Mouse (Mus musculus) central nervous system, embryonic 14 days (tissue): ENCODE data around the gene 1110004F10Rik. TPM values are rescaled to one million over a fixed set of nuclear protein-coding genes. Genes with fewer than 3 reads are reported as not detected.

ENCODE experiments used
- polyA plus RNA-seq: library from polyadenylated mRNA; depleted of rRNA; stranded (reverse); fragments of >200 nt; gene quantifications from 2 replicates; pipeline ENCODE4 v1.2.3, GENCODE M21; 2012; rRNA removed

The 1110004F10Rik gene
- polyA plus RNA-seq = 201 and 218 TPM in 2 replicates

DNA sequence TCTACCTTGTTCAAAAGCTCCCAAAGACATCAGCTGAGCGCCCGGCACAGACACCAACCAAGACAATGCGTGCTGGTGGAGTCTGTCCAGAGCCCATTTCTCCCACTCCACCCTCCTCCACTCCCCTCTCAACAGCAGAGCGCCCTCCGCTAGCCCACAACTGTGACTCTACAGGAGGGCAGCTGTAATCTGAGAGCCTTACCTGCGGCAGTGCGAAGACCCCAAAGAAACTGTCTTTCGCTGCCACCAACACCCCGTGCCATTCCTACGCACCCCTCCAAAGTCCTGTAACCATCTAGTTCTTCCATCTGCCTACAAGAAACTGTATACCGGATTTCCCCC, at the start of gene 1110004F10Rik:
Gene 1110004F10Rik, plus strand, starts transcription at position 202 of the 342 bp plus-strand sequence.

DNA sequence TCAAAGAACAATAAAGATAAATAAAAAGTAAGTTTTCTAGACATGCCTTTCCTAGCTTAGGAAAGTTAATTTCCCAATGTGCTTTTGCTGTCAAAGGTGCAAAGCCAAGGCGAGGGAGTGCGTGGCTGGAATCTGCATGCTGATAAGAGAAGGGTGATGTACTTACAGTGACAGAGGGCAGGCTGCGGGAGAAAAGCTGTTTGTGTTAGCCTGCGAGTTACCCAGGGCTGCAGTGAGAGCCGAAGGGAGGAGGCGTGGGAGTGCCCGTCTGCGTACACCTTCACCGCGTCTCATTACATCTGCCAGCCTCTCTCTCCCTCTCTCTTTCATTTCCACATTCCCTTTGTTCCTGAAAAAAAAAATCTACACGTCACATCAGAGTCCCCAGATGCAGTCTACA, 686 bp upstream of the 1110004F10Rik start, which contains the start of gene Sox6:
Gene Sox6, minus strand, starts transcription at position 286 of the 400 bp plus-strand sequence.

DNA sequence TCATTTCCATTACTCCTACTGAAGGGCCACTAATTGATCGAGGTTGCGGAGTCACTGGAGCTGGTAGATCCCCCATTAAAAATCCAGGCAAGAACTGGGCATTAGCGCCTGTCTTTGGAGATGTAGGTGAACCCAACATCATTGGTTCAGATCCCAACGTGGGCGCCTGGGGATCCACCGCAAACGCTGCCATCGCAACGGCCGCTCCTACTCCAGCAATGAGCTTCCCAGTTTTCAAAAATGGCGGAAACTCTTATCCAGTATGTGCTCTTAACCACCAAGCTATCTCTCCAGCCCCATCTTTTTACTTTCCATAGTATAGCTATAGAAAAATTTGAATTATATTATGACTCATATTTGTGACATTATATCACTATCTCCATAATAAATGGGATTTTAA, 45.2 kb downstream of the 1110004F10Rik start, which contains the start of gene Gm4353:
Gene Gm4353, minus strand, starts transcription at position 270 of the 400 bp plus-strand sequence.

Other genes with a start within 250 kb of the 1110004F10Rik start
- 17.7 and 20.9 TPM in 2 replicates for gene Sox6, start 601 bp upstream of the 1110004F10Rik start, polyA plus RNA-seq
- 1.2 and 1.6 TPM in 2 replicates for gene Gm4353, start 45.2 kb downstream of the 1110004F10Rik start, polyA plus RNA-seq